Comparison of ENCODE assay signal across 11 mouse cellular contexts in the genomic region with DNA sequence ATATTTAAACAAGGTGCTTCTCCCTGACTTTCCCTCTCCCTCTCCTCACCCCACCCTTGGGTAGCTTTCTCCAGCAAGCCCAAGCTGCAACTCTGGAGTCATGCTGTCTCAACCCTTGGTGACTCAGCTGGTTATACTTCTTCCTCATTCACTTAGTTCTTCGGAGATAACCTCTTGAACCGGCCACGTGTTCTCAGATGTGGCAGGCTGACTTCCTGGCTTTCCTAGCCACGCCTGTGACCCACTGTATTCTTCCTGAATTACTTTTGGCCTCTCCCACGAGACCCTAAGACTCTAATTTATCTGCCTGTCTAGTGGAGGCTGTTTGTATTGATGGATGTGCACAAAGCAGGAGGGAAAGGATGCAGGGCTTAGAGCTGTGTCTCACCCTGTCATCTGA. TPM values are rescaled to one million over a fixed set of nuclear protein-coding genes. Genes with fewer than 3 reads are reported as not detected.
DNase-seq lines count a peak whose midpoint lies in the region; ATAC-seq and TF ChIP-seq lines count a peak whose summit lies in the region.
"Had no signal": no experiment of that assay in that cellular context is flagged by ENCODE, and none has a peak within 500 bp of the region (broad histone marks: within the 10 kb centered on the region; RNA-seq: fewer than 3 reads in every experiment).

No protein-coding gene starts in this region.

- no peak overlapping the region for H3K4me3 ChIP-seq in C2C12 (ENCODE audit: insufficient read depth, poor library complexity, severe bottlenecking)
- H3K4me3 ChIP-seq: embryonic facial prominence, embryonic 12.5 days; layer of hippocampus, adult 2 months had no signal

- H3K27me3 ChIP-seq in C2C12 (ENCODE audit: control insufficient read depth, insufficient read depth, insufficient read length), result no peaks in the 10 kb centered on the region
- H3K27me3 ChIP-seq: embryonic facial prominence, embryonic 12.5 days had no signal

- peak; percentile 68 for DNase-seq in 3T3-L1 (ENCODE audit: low read depth, low spot score)
- peak; percentile 61 for DNase-seq in induced T-regulatory cell, adult 2 months (ENCODE audit: low read depth)
- no peak for DNase-seq in heart, adult 11 months
- DNase-seq in gastrocnemius, postnatal 4 days (ENCODE audit: low spot score in 2 of 2), result no peak
- DNase-seq: heart, adult 18-20 months; spleen, adult 18-20 months had no signal

- no peak overlapping the region for H3ac ChIP-seq in C2C12 (ENCODE audit: control insufficient read depth, insufficient read length, low read depth)

- no peaks in the 10 kb centered on the region for H3K79me3 ChIP-seq in C2C12 (ENCODE audit: low read depth)

- no peaks in the 10 kb centered on the region for H3K36me3 ChIP-seq in C2C12 (ENCODE audit: control insufficient read depth, insufficient read depth)
- H3K36me3 ChIP-seq: embryonic facial prominence, embryonic 12.5 days had no signal

- no peaks in the 10 kb centered on the region for H3K79me2 ChIP-seq in C2C12 (ENCODE audit: control insufficient read depth, insufficient read depth)

- no peak for TF ChIP-seq CTCF in C2C12 (IDR thresholded peaks at IDR 0.05; ENCODE audit: control insufficient read depth, insufficient read depth, insufficient read length)

- ATAC-seq in megakaryocyte, adult 5-6 weeks (ENCODE audit: poor library complexity, severe bottlenecking), result peak; percentile 98
- ATAC-seq in cerebellum, adult (ENCODE audit: insufficient number of reproducible peaks, low FRiP score, low TSS enrichment), result no peak

TF ChIP-seq in C2C12, 6 proteins besides CTCF, POLR2A, EP300 and RAD21:
- TF ChIP-seq MAX (IDR thresholded peaks at IDR 0.05) (peak; percentile 71), USF1 (IDR thresholded peaks at IDR 0.05; ENCODE audit: low read depth) (peak; percentile 75), MYOG (IDR thresholded peaks at IDR 0.05; ENCODE audit: control insufficient read depth, extremely low read depth, insufficient read length) (no peak), FOSL1 (IDR thresholded peaks at IDR 0.05; ENCODE audit: insufficient read depth, low read length, poor library complexity, severe bottlenecking) (no peak)

RNA-seq across cellular contexts. Expression of a gene that starts 22.0 kb away (rescaled TPM):
- polyA plus RNA-seq in C2C12 (2012; fragmentation: generic; extraction: Trizol), result 0.41 TPM
- 1.1 and 1.8 TPM in 2 replicates for total RNA-seq in megakaryocyte, adult 5-6 weeks (2015)
- total RNA-seq in megakaryocyte, adult 5-6 weeks (2017), result 1.4 and 1.8 TPM in 2 replicates
- 1 to 10 TPM; 2.0 to 2.4 TPM for total RNA-seq in gastrocnemius, postnatal 4 days (2021)

RNA-seq across cellular contexts. Expression of a gene that starts 43.0 kb away (rescaled TPM):
- polyA plus RNA-seq in C2C12 (2012; fragmentation: generic; extraction: Trizol), result 66.9 TPM
- 22.6 and 24.8 TPM in 2 replicates for total RNA-seq in megakaryocyte, adult 5-6 weeks (2015)
- total RNA-seq in megakaryocyte, adult 5-6 weeks (2017), result 64.7 and 74.1 TPM in 2 replicates
- 100 to 1,000 TPM; 127 to 137 TPM for total RNA-seq in gastrocnemius, postnatal 4 days (2021)

RNA-seq across cellular contexts. Expression of a gene that starts 49.0 kb away (rescaled TPM):
- 21.3 TPM for polyA plus RNA-seq in C2C12 (2012; fragmentation: generic; extraction: Trizol)
- total RNA-seq in megakaryocyte, adult 5-6 weeks (2015), result 115 and 130 TPM in 2 replicates
- total RNA-seq in megakaryocyte, adult 5-6 weeks (2017), result 283 and 293 TPM in 2 replicates
- 10 to 100 TPM; 62.7 to 73.3 TPM for total RNA-seq in gastrocnemius, postnatal 4 days (2021)

Comparison
In these comparisons a context has a peak if more than half of its experiments do, and no peak if none do; other contexts are left out.
1. DNase-seq: peak in 3T3-L1 (single experiment) and induced T-regulatory cell, adult 2 months (single experiment); none in heart, adult 11 months (single experiment) and gastrocnemius, postnatal 4 days (0 of 2).